Mouse (Mus musculus): ENCODE measurements around the gene Esrra. TPM values are rescaled to one million over a fixed set of nuclear protein-coding genes. Genes with fewer than 3 reads are reported as not detected.
"Not testable (repeated sequence)": the region's sequence is repeated elsewhere in the genome, so short reads cannot be mapped to it uniquely, and the experiment has no call there.

The Esrra gene
- total RNA-seq, 2 experiments from 2014 or later = 86.8 to 89.5 TPM

DNA sequence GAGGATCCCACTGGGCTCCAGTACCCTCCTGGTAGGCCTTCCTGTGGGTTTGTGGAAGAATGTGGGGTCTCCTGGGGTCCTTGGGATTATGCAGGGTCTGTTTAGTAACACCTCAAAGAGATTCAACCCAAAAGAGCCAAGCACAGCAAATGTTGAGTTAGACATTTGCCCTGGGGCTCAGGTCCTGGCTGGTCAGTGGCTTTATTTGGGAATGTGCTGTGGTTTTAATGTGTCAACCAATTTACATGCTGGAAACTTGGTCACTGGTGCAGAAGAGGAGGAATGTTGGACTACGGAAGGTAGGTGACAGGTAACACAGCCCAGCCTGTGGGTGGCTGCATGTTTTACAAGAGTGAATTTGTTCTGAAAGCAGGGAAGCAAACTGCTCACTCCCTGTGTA, 18.6 kb downstream of the Esrra start:
- DNase-seq = no peak

DNA sequence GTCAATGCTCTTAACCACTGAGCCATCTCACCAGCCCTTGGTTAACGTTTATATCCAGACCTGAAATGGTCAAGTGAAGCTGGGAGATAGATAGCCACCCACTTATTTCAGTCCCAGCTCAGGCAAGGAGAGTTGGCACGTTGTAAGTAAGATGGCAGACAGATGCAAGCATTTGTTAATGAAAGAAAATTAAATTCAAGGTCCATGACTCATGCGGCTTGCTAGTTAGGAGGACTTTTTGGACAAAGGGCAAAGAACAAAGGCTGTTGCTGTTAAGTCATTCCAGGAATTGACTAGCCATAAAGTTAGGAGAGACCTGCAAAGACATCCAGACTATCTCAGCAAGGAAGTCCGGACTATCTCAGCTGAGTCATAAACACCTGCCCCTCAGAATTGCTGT, 22.0 kb downstream of the Esrra start:
- no peak for DNase-seq

DNA sequence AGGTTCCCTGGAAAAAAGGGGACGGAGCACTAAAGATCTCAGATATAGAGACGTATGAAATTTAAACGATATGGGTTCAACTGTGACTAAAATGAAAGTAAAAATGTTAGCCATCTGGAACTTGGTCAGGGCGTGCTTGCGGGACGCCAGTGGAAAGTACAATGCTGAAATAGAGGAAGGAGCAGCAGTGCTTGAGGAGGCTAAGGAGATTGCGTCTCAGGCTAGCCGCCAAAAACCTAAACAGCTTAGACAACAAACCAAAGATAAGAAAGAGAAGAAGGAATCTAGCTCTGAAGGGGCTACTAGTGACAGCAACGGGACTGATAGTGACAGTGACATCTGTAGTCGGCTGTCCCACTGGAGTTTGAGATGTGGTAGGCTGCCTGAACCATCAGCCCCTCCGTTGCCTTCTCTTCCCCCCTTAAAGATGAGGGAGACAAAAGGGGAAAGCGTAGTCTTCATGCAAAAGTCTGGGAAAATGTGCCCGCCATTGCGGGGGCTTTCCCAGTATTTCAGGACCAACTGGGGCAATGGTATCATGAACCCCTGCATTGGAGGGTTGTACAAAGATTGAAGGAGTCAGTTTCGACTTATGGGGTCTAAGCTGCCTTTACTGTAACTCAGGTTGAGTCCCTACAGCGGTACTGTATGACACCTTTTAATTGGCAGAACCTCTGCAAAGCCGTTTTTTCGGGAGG, 25.9 kb downstream of the Esrra start:
- not testable (repeated sequence) for DNase-seq

DNA sequence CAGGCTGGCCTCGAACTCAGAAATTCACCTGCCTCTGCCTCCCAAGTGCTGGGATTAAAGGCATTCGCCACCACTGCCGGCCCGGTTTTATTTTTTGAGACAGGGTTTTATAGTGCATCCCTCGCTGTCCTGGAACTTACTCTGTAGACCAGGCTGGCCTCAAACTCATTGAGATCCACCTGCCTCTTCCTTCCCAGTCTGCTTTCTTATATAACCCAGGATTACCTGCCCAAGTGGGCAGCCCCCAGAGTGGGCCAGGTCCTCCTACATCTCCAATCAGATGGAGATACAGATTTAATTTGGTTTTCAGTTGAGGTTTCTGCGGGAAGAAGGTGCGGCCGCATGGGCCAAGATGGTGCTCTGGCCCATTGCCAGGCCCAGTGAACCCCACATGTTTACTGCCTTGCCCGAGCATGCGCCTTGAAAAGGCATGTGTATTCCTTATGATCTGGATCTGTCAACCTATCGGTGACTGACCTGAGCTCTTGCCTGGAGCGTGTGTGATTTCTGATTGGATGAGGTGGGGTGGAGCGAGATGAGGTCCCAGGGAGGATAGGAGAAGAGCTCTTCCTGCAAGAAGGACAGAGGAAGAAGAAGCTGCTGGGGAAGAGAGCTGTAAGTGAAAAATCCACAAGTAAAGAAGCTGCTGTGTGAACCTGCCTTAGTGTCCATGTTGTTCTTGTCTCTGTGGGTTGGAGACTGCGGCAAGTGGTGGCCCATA, 27.7 kb downstream of the Esrra start:
- DNase-seq = no peak

DNA sequence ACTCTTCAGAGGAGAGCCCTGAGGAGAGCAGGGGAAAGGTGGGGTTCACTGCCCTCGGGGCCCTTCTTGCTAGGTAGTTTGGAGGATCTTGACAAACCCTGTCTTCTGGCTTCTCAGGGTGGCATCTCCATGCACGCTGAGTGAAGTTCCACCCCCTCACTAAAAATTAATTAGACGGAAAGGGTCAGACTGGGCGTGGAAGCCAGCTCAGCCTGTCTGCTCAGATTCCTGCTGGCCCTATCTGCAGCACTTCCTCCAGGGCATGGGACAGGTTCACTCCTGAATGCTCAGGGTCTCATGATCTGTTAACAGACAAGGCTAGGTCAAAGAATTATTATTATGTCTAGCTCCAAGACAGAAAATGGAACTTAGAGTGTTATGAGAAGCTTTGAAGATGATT, 29.1 kb downstream of the Esrra start:
- DNase-seq = no peak

DNA sequence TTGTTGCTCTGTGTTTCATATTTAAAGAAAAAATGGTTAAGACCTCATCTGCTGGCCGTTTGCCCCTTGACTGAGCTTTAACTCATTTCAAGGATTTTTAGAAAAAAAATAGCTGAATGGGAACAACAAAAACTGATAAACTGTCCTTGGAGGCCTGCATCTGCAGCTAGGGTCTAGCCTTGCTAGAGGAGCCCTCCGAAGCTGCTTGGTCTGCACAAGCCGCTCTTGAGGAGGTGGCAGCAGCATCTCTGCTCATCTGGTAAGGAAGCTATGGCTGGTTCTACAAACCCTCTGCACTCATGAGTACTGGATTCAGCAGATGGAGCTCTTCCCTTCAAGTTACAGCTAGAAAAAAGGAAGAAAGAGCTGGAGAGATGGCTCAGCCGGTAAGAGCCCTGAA, 43.6 kb downstream of the Esrra start:
- DNase-seq = no peak

DNA sequence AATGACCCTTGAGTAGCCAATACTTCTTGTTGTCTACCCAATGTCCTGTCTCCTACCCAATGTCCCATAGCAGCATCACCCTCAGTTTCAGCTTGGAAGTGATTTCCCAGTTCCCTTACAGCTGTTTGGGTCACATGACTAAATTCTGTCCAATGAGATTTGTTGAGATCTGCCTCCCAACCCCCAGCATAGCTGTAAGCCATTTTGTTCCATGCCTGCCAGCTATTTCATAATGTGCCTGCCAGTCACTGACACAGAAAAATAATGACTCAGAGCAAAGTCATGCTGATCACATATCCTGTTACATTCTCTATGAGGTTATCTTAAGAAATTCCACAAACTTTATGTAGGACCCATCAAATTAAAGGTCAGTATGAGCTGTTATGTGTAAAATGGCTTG, 44.8 kb downstream of the Esrra start:
- DNase-seq = no peak

DNA sequence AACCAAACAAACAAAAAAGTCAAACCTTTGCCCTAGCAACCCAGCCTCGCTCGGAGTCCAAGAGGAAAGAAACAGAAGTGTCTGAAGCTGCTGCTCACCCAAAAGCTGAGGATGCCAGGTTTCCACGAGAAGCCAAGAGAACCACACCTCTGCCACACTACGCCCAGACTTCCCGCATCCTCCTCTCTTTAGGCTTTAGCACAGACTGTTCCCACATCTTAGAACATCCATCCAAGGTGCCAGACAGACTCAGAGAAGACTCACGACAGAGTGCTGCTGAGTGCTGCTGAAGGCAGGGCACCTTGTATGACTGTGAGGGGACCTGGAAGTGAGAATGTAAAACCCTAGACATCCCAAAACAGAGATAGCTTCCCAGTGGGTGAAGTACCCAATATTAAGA, 45.8 kb downstream of the Esrra start:
- DNase-seq = no peak

DNA sequence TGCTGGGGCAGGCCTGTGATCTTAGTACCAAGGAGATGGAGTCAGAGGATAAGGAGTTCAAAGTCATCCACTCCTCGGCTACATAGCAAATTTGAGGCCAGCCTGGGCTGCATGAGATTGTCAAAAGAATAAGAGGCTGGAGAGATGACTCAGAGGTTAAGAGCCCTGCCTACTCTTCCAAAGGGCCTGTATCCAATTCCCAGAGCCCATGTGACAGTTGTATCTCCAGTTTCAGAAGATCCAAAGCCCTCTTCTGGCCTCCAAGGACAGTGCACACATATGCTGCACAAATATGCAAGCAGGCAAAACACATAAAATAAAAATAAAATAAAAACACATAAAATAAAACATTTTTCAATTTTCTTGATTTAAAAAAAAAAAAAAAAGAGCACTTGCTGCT, 47.4 kb downstream of the Esrra start:
- DNase-seq = no peak

DNA sequence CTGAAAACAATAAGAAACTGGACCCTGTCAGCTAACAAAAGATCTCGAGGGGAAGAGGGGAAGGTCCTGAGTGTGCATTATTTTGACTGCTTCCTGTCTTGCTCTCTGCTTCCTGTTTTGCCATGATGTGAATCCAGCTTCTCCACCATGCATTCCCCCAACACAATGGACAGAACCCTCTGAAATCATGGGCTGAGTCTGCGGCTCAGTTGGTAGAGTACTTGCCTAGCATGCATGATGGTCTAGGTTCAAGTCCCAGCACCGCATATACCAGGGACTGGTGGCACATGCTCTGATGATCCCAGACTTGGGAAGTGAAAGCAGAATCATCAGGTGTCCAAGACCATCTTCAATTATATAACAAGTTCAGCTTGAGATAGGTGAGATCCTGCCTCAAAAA, 48.9 kb downstream of the Esrra start:
- no peak for DNase-seq

DNA sequence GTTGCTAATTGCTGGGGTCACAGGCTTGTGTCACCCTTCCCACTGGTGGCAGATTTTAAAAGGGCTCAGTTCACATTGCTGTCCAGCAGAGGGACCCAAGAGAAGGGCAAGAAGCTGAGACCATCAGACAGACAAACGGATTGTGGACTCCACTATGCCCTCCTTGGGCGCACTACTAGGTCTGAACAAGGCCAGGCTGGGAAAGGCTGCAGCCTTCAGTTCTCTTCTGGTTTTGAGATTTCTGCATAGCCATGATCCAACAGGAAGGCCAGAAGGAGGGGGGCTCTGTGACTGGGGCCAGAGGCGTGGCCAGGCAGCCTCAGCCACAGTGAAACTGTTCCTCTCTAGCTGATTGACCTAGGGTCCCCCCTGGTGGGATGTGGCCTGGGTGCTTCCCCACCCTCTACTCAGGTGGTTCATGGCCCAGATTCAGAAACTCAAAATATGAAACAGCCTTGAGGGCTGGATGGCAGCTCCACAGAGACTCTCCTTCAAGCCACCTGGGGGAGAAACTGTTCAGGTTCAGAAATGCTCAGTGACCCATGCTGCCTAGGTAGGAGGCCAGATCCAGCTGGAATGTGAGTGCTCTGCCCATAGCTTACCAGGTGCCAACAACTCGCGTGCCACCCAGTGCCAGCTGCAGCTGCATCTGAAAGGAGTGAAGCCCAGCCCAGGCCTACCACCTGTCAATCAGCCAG, 49.9 kb downstream of the Esrra start:
- no peak for DNase-seq

DNA sequence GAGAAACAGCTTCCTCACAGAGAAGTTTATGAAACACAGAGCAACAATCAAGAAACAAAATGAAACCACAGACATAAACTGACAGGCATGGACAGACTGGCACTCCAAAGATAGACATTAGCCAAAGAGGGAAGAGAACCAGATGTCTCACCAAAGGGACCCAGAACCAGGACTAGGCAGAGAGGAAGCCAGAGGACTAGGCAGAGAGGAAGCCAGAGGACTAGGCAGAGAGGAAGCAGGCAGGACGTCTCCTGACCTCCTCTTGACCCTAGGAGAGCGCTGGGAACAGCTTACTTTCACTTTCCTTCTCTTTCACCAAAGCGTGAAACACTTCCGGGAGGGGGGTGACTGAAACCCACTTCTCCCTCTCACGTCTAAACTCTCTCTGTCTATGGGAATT, 52.3 kb downstream of the Esrra start:
- DNase-seq = peak; percentile 55

DNA sequence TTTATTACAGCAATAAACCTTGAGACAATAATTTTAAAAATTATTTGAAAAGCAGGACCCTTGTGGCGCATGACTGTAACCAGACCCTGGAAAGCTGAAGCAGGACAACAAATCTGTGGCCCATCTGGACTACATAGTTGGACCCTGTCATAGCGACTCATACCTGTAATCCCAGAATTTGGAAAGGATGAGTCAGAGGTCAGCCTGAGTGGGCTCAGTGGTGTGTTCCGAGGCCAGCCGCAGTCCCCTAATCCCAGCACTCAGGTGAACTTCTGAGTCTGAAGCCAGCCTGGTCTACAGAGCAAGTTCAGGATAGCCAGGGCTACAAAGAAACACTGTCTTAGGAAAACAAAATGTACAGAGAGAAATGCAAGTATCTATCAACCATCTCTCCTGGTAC, 60.2 kb downstream of the Esrra start:
- DNase-seq = no peak

Small RNAs within 50 kb of the gene (microRNA-seq; reads per million reads assigned to microRNA genes)
- 3.4 to 3.7 reads per million in 2 experiments for gene Mir6990 (ENCODE audit: borderline replicate concordance in 2 of 2)

Other genes starting within 250 kb of the Esrra start
- gene Rps6ka4, start 81.2 kb downstream of the Esrra start, total RNA-seq (2021) = 1 to 10 TPM; 6.7 to 7.2 TPM
- gene Ccdc88b, start 63.6 kb downstream of the Esrra start, total RNA-seq (2021) = under 1 TPM; 0.40 to 0.41 TPM
- gene Trmt112, start 12.1 kb downstream of the Esrra start, total RNA-seq (2021) = 10 to 100 TPM; 28.8 to 32.2 TPM
- gene Prdx5, start 11.7 kb downstream of the Esrra start, total RNA-seq (2021) = 100 to 1,000 TPM; 212 to 215 TPM
- gene Catsperz, start 3.6 kb upstream of the Esrra start, total RNA-seq (2021) = not detected
- not detected for gene Kcnk4, start 12.7 kb upstream of the Esrra start, total RNA-seq (2021)
- gene Bad, start 20.0 kb upstream of the Esrra start, total RNA-seq (2021) = 10 to 100 TPM; 11.5 to 14.3 TPM
- 10 to 100 TPM in 1 of 2 experiments, 1 to 10 TPM in 1; 9.5 to 10.9 TPM for gene Gpr137, start 20.7 kb upstream of the Esrra start, total RNA-seq (2021)
- gene Ppp1r14b, start 53.2 kb upstream of the Esrra start, total RNA-seq (2021) = 100 to 1,000 TPM; 113 to 131 TPM
- gene Plcb3, start 54.7 kb upstream of the Esrra start, total RNA-seq (2021) = 10 to 100 TPM in 1 of 2 experiments, 1 to 10 TPM in 1; 9.8 to 10.4 TPM
- 10 to 100 TPM in 1 of 2 experiments, 1 to 10 TPM in 1; 7.9 to 12.4 TPM for gene Fkbp2, start 58.7 kb upstream of the Esrra start, total RNA-seq (2021)
- gene Vegfb, start 65.8 kb upstream of the Esrra start, total RNA-seq (2021) = 100 to 1,000 TPM; 143 to 156 TPM
- gene Dnajc4, start 70.8 kb upstream of the Esrra start, total RNA-seq (2021) = 10 to 100 TPM; 31.3 to 32.9 TPM
- gene Nudt22, start 74.3 kb upstream of the Esrra start, total RNA-seq (2021) = 10 to 100 TPM; 15.6 to 17.2 TPM
- 10 to 100 TPM; 21.5 to 24.5 TPM for gene Trpt1, start 74.3 kb upstream of the Esrra start, total RNA-seq (2021)
- gene Fermt3, start 97.7 kb upstream of the Esrra start, total RNA-seq (2021) = 1 to 10 TPM in 1 of 2 experiments, under 1 TPM in 1; 0.84 to 1.2 TPM
- 10 to 100 TPM; 86.5 to 95.6 TPM for gene Stip1, start 118.2 kb upstream of the Esrra start, total RNA-seq (2021)
- gene Macrod1, start 135.0 kb upstream of the Esrra start, total RNA-seq (2021) = 100 to 1,000 TPM; 227 to 252 TPM
- under 1 TPM; 0.31 to 0.35 TPM for gene Flrt1, start 183.9 kb upstream of the Esrra start, total RNA-seq (2021)

Data from gastrocnemius, postnatal 25 days (tissue).